Mouse (Mus musculus) CH12.LX (cell line): Measurements from ENCODE around the gene Olfr92. TPM values are rescaled to one million over a fixed set of nuclear protein-coding genes. Genes with fewer than 3 reads are reported as not detected.
"Not testable (repeated sequence)": the region's sequence is repeated elsewhere in the genome, so short reads cannot be mapped to it uniquely, and the experiment has no call there.

Source experiments
- DNase-seq: peaks from one replicate; pipeline ENCODE4 v3.0.0-alpha.2; 2013; ENCODE audit errors: extremely low read depth
- H3K27ac ChIP-seq: 2 replicates; pipeline ENCODE4 v1.5.1; 2012; ENCODE audit warnings: low read depth, mild to moderate bottlenecking, control low read depth, moderate library complexity; ENCODE audit not compliant: insufficient read depth
- H3K27me3 ChIP-seq: replicated peaks from 2 replicates; pipeline ENCODE3; 2012; ENCODE audit warnings: inconsistent platforms
- H3K36me3 ChIP-seq, 2 experiments: replicated peaks in 1 of 2; 2 replicates each; pipeline versions ENCODE3 to v1.6.1; 2012; ENCODE audit warnings: inconsistent platforms in 1 of 2, low read length in 1 of 2, mild to moderate bottlenecking in 1 of 2, mixed read lengths in 1 of 2, moderate library complexity in 1 of 2; ENCODE audit not compliant: control insufficient read depth in 1 of 2, insufficient read depth in 1 of 2
- H3K4me1 ChIP-seq, 2 experiments: 2 replicates each; pipeline ENCODE4 v1.6.1; 2012; ENCODE audit warnings: inconsistent platforms in 1 of 2, moderate library complexity in 1 of 2; ENCODE audit not compliant: insufficient read depth in 2 of 2, control insufficient read depth in 1 of 2
- H3K4me2 ChIP-seq: 2 replicates; pipeline ENCODE4 v1.6.1; 2012; ENCODE audit warnings: low read depth, mild to moderate bottlenecking, control low read depth; ENCODE audit not compliant: poor library complexity, insufficient read depth, severe bottlenecking
- H3K4me3 ChIP-seq, 3 experiments: fragments of 150-350 bp in 1 of 3; sonication (generic) in 1 of 3; replicated peaks in 1 of 3; 2 replicates each; pipeline versions ENCODE3 to v1.5.1; 2011 to 2012; ENCODE audit warnings: low read depth in 2 of 3, low read length in 2 of 3, mild to moderate bottlenecking in 2 of 3, moderate library complexity in 2 of 3, control low read depth in 1 of 3, improper control_type of control experiment in 1 of 3, inconsistent platforms in 1 of 3, mixed read lengths in 1 of 3; ENCODE audit not compliant: poor library complexity in 1 of 3
- H3K79me2 ChIP-seq: replicated peaks from 2 replicates; pipeline ENCODE4 v1.6.1; 2012; ENCODE audit warnings: mild to moderate bottlenecking, moderate library complexity; ENCODE audit not compliant: control insufficient read depth, poor library complexity, insufficient read depth, severe bottlenecking; ENCODE audit errors: extremely low read depth
- H3K9ac ChIP-seq: 2 replicates; pipeline ENCODE4 v1.6.1; 2012; ENCODE audit warnings: low read depth, mild to moderate bottlenecking, control low read depth, moderate library complexity; ENCODE audit not compliant: insufficient read depth
- H3K9me3 ChIP-seq: replicated peaks from 2 replicates; pipeline ENCODE3; 2012; ENCODE audit warnings: low read length, inconsistent platforms, mixed read lengths
- BHLHE40 ChIP-seq: IDR thresholded peaks from 2 replicates; pipeline ENCODE4 v1.6.1; 2011; ENCODE audit warnings: mild to moderate bottlenecking, low read depth, low read length, improper control_type of control experiment
- CHD1 ChIP-seq: IDR thresholded peaks from 2 replicates; pipeline ENCODE4 v1.6.1; 2012; ENCODE audit warnings: low read depth, low read length, improper control_type of control experiment, inconsistent platforms
- CTCF ChIP-seq, 2 experiments: IDR thresholded peaks in 1 of 2; conservative IDR thresholded peaks in 1 of 2; 2 replicates each; pipeline ENCODE4 v1.5.1; 2011 to 2012; ENCODE audit warnings: low read depth in 2 of 2, low read length in 2 of 2, improper control_type of control experiment in 1 of 2, inconsistent platforms in 1 of 2, mild to moderate bottlenecking in 1 of 2, moderate library complexity in 1 of 2
- E2F4 ChIP-seq: IDR thresholded peaks from 2 replicates; pipeline ENCODE4 v1.6.1; 2011; ENCODE audit warnings: low read depth, low read length, improper control_type of control experiment; ENCODE audit not compliant: insufficient replicate concordance
- ELF1 ChIP-seq: IDR thresholded peaks from 2 replicates; pipeline ENCODE4 v1.6.1; 2014; ENCODE audit warnings: low read depth, mild to moderate bottlenecking, inconsistent platforms, low read length, improper control_type of control experiment
- EP300 ChIP-seq: IDR thresholded peaks from 2 replicates; pipeline ENCODE4 v1.6.1; 2011; ENCODE audit warnings: low read length, improper control_type of control experiment
- GABPA ChIP-seq: IDR thresholded peaks from 2 replicates; pipeline ENCODE4 v1.6.1; 2012; ENCODE audit warnings: low read depth, low read length, improper control_type of control experiment, inconsistent platforms; ENCODE audit not compliant: insufficient replicate concordance
- IRF4 ChIP-seq: IDR thresholded peaks from 2 replicates; pipeline ENCODE4 v1.6.1; 2014; ENCODE audit warnings: low read depth, mild to moderate bottlenecking, inconsistent platforms, low read length, improper control_type of control experiment
- JUN ChIP-seq: IDR thresholded peaks from 2 replicates; pipeline ENCODE4 v1.6.1; 2011; ENCODE audit warnings: low read depth, mild to moderate bottlenecking, low read length, improper control_type of control experiment, moderate library complexity; ENCODE audit not compliant: insufficient read depth
- KAT2A ChIP-seq: IDR thresholded peaks from 2 replicates; pipeline ENCODE4 v1.6.1; 2012; ENCODE audit warnings: low read length, improper control_type of control experiment, inconsistent platforms; ENCODE audit not compliant: insufficient replicate concordance
- MAX ChIP-seq: IDR thresholded peaks from 2 replicates; pipeline ENCODE4 v1.6.1; 2011; ENCODE audit warnings: low read length, improper control_type of control experiment
- MAZ ChIP-seq: IDR thresholded peaks from 2 replicates; pipeline ENCODE4 v1.6.1; 2012; ENCODE audit warnings: low read depth, mild to moderate bottlenecking, inconsistent platforms, low read length, improper control_type of control experiment, moderate library complexity
- MXI1 ChIP-seq: IDR thresholded peaks from 2 replicates; pipeline ENCODE4 v1.6.1; 2011; ENCODE audit warnings: mild to moderate bottlenecking, low read depth, low read length, improper control_type of control experiment
- MYC ChIP-seq: IDR thresholded peaks from 2 replicates; pipeline ENCODE4 v1.6.1; 2011; ENCODE audit warnings: low read depth, mild to moderate bottlenecking, improper control_type of control experiment, low read length
- NELFE ChIP-seq: IDR thresholded peaks from 2 replicates; pipeline ENCODE4 v1.6.1; 2011; ENCODE audit warnings: low read depth, low read length, improper control_type of control experiment
- NRF1 ChIP-seq: IDR thresholded peaks from 2 replicates; pipeline ENCODE4 v1.6.1; 2014; ENCODE audit warnings: low read depth, mild to moderate bottlenecking, inconsistent platforms, low read length, improper control_type of control experiment, moderate library complexity
- POLR2A ChIP-seq: IDR thresholded peaks from 2 replicates; pipeline ENCODE4 v1.6.1; 2011; ENCODE audit warnings: low read depth, mild to moderate bottlenecking, improper control_type of control experiment, low read length
- POLR2AphosphoS2 ChIP-seq: IDR thresholded peaks from 2 replicates; pipeline ENCODE4 v1.6.1; 2011; ENCODE audit warnings: low read depth, low read length, improper control_type of control experiment
- RAD21 ChIP-seq: IDR thresholded peaks from 2 replicates; pipeline ENCODE4 v1.6.1; 2011; ENCODE audit warnings: low read depth, mild to moderate bottlenecking, low read length, improper control_type of control experiment, moderate library complexity
- RCOR1 ChIP-seq: conservative IDR thresholded peaks from 2 replicates; pipeline ENCODE4 v1.6.1; 2012; ENCODE audit warnings: low read depth, mild to moderate bottlenecking, inconsistent platforms, low read length, improper control_type of control experiment
- SIN3A ChIP-seq: IDR thresholded peaks from 2 replicates; pipeline ENCODE4 v1.6.1; 2012; ENCODE audit warnings: low read length, improper control_type of control experiment, inconsistent platforms
- SMC3 ChIP-seq: IDR thresholded peaks from 2 replicates; pipeline ENCODE4 v1.6.1; 2011; ENCODE audit warnings: low read depth, low read length, improper control_type of control experiment
- TBP ChIP-seq: conservative IDR thresholded peaks from 2 replicates; pipeline ENCODE4 v1.6.1; 2011; ENCODE audit warnings: low read depth, low read length, improper control_type of control experiment
- TCF12 ChIP-seq: IDR thresholded peaks from 2 replicates; pipeline ENCODE4 v1.6.1; 2014; ENCODE audit warnings: low read depth, mild to moderate bottlenecking, inconsistent platforms, low read length, improper control_type of control experiment
- UBTF ChIP-seq: IDR thresholded peaks from 2 replicates; pipeline ENCODE4 v1.6.1; 2012; ENCODE audit warnings: low read depth, mild to moderate bottlenecking, inconsistent platforms, low read length, improper control_type of control experiment, moderate library complexity
- ZMIZ1 ChIP-seq: IDR thresholded peaks from 2 replicates; pipeline ENCODE4 v1.6.1; 2012; ENCODE audit warnings: low read depth, mild to moderate bottlenecking, inconsistent platforms, low read length, improper control_type of control experiment
- ZNF384 ChIP-seq: IDR thresholded peaks from 2 replicates; pipeline ENCODE4 v1.6.1; 2012; ENCODE audit warnings: low read depth, low read length, improper control_type of control experiment, inconsistent platforms
- dilution Hi-C: fragments of 300-500 bp; cut with MboI; formaldehyde crosslinking; loops from 2 replicates; pipeline ENCODE4 v1.14.3; 2020; ENCODE audit warnings: low sequenced_read_pairs; ENCODE audit not compliant: extremely low pct_unique_long_range_greater_than_20kb, extremely low pct_ligation_motif_present
- in situ Hi-C: fragments of 300-500 bp; cut with MboI; formaldehyde crosslinking; loops from 3 replicates; pipeline ENCODE4 v1.14.3; 2019; ENCODE audit warnings: low sequenced_read_pairs, low pct_ligation_motif_present, low pct_unique_long_range_greater_than_20kb, mixed read lengths
- polyA plus RNA-seq: library from polyadenylated mRNA; unstranded; fragments of >175 nt; gene quantifications from 2 replicates; pipeline ENCODE4 v1.2.1, GENCODE M21; 2012; ENCODE audit warnings: low read depth; ENCODE audit not compliant: insufficient read length
- total RNA-seq, 2 experiments: library from RNA; depleted of rRNA; stranded (reverse); fragments of 300-350 nt in 1 of 2; fragments of >200 nt in 1 of 2; gene quantifications; 2 replicates each; pipeline ENCODE4 v1.2.3; 2012 to 2014

The Olfr92 gene
- total RNA-seq (2012; rRNA removed) = not detected in 2 replicates
- not detected in 2 replicates for total RNA-seq (2014; rRNA removed)
- not detected in 2 replicates for polyA plus RNA-seq

DNA sequence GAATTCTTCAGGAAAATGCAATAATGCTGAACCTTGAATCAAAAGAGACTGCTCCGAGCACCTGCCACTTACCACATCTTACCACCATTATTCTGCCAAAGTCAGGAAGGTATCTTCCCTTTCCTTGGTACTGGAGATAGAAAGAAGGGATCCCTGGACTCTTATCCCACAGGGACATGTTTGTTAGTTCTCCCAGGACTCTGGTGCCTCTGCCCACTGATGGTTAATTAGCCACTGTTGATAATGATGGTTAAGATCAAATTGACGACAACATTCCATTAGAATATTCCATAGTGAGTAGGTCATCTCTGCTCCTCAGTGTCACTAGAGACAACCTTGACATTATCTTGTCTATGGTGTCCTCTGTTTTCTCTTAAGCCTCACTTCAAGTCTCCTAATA, at the start of gene Olfr92:
Gene Olfr92 (minus strand): TSS at position 101 of the 400 bp plus-strand sequence.
- Histone ChIP-seq H3K4me1 (no peaks in the 10 kb centered on the region), H3K9me3 (no peaks in the 10 kb centered on the region), H3K4me3 (no peak within 1 kb of the TSS), H3K27ac (no peak within 1 kb of the TSS), H3K79me2 (no peaks in the 10 kb centered on the region), H3K27me3 (no peaks in the 10 kb centered on the region), H3K36me3 (no peaks in the 10 kb centered on the region), H3K4me2 (no peak within 1 kb of the TSS), H3K9ac (no peak within 1 kb of the TSS)
- no peak for DNase-seq
- dilution Hi-C loops (no loop called here), in situ Hi-C loops (no loop called here)
- TF ChIP-seq ZMIZ1 (no peak), CHD1 (no peak), E2F4 (no peak), CTCF (conservative IDR thresholded peaks at IDR 0.05 in 1 of 2, IDR thresholded peaks at IDR 0.05 in 1 of 2; ENCODE audit: low read depth in 2 of 2, low read length in 2 of 2) (no peak), KAT2A (no peak), RCOR1 (no peak), ELF1 (no peak), POLR2AphosphoS2 (no peak), MXI1 (no peak), BHLHE40 (no peak), UBTF (no peak), EP300 (no peak), TBP (no peak), SIN3A (no peak), MAZ (no peak), MAX (no peak), GABPA (no peak), SMC3 (no peak), POLR2A (no peak), JUN (no peak)

GRCm38 (mm10) chr17:37161394-37161793, 41.5 kb upstream of the Olfr92 start, which contains the start of gene Olfr93:
TSS of gene Olfr93 (minus strand) at chr17:37161494.
- Histone ChIP-seq H3K4me3 (no peak within 1 kb of the TSS), H3K9me3 (no peaks in the 10 kb centered on the region), H3K4me1 (no peaks in the 10 kb centered on the region), H3K9ac (no peak within 1 kb of the TSS), H3K4me2 (no peak within 1 kb of the TSS), H3K27me3 (peaks cover 2% of the 10 kb centered on the region), H3K79me2 (no peaks in the 10 kb centered on the region), H3K36me3 (no peaks in the 10 kb centered on the region), H3K27ac (no peak within 1 kb of the TSS)
- dilution Hi-C loops = no loop called here
- TF ChIP-seq TCF12 (no peak), NELFE (no peak), NRF1 (no peak), RAD21 (no peak), SMC3 (no peak), POLR2AphosphoS2 (no peak), IRF4 (no peak), KAT2A (no peak), MYC (no peak), EP300 (no peak), ZMIZ1 (no peak), ZNF384 (no peak), ELF1 (no peak)
- DNase-seq = no peak
- in situ Hi-C loops = no loop called here

DNA sequence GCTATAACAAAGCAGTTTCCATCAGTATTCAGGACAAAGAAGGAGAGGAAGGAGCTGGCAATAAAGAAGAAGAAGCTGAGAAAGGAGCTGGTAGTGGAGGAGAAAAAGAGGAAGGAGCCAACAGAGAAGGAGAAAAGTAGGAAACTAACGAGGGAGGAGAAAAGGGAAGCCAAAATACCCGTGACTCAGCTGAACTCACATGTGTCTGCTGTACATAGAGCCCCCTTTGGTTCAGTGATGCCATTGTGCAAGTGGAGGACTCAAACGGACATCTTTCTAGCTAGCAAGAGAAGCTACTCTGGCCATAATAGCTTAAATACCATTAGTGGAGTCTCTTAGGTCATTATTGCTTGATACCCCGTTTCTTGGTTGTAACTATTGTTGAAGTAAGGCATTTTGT, 11.5 kb upstream of the Olfr92 start:
- H3K4me2 ChIP-seq, H3K9ac ChIP-seq, H3K36me3 ChIP-seq, H3K27me3 ChIP-seq, H3K4me1 ChIP-seq, H3K27ac ChIP-seq, dilution Hi-C loops, H3K9me3 ChIP-seq, H3K4me3 ChIP-seq, DNase-seq, H3K79me2 ChIP-seq, in situ Hi-C loops: not testable (repeated sequence)
